Mouse (Mus musculus): ENCODE data around the gene Ccdc71.

The Ccdc71 gene

DNA sequence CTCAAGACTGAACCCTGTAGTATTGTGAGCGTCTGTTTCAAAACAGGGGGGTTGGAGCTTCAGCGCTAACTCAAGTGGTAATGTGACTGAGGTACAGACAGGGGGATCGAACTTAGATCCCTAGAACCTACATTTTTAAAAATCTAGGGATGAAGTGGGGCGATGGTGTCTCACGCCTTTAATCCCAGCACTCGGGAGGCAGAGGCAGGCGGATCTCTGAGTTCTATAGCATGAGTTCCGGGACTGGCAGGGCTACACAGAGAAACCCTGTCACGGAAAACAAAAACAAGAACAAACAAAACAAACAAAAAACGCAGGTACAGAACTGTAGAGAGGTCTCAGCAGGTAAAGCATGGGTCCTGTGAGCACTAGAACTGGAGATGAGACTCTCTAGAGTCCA lies 3.4 kb upstream of the Ccdc71 start:
- DNase-seq (ENCODE audit: low read depth, low spot score): no peak

DNA sequence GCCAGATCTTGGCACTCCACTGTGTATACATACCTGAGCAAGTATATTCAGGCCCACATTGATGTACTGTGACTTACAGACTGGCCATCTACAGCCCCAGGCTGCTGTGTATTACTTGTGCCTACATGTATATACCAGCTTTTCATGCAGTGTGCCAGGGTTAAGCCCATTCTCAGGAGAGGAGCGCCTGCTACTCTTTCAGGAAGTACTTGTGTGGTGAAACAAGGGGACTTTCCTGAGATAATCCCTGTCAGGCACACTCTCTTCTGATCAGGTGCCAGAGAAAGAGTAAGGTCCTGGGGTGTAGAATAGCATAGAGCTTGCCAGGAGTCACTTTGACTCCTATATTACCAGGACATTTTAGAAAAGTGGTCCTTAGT lies 398 bp upstream of the Ccdc71 start:
- no peak for DNase-seq (ENCODE audit: low read depth, low spot score)

DNA sequence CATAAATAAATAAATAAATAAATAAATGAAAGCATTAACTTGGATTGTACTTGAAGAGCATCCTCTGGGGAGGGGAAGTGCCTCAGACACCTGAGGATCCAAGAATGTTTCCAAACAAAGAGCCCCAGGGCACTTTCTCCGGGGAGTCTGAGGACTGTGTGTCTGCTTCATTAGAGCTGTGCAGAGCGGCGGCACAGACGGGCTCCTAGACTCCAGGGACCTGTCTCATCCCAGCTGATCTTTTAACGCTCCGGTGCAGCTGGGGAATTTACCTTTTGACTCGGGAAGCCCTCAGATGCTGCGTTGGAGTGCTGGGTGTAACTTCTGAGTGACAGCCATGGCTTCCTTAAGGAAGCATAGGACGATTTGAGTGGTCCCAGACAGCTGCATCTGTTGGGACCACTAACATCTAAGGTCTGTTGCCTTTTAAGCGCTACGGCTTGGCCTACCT lies 879 bp downstream of the Ccdc71 start, which contains the start of gene Klhdc8b:
Gene Klhdc8b, minus strand, starts transcription at position 401 of the 451 bp plus-strand sequence.
- peak; percentile 48 for DNase-seq (ENCODE audit: low read depth, low spot score)

DNA sequence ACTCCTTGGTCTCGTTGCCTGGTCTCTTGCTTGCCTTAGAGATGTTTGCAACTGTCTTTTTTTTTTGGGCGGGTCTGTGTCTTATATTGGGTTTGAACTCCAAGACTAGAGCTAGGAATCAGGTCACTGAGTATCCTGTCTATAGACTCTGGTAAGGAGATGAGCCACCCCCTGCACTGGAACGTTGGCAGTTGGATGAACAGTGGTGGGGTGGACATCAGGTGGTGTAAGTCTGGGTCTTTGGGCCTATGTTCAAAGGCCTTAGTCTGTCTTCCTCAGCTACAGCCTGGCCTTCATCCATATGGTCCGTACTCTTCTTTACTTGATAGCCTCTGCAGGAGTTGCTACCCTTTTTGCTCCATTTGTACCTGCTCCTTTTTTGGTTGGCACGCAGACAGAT lies 1.3 kb downstream of the Ccdc71 start:
- no peak for DNase-seq (ENCODE audit: low read depth, low spot score)

- DNase-seq (ENCODE audit: low read depth, low spot score): no peak
These were observed 1.9 kb downstream of the Ccdc71 start for GRCm38 (mm10) chr9:108462192-108462591.

- no peak for DNase-seq (ENCODE audit: low read depth, low spot score)
These were observed 3.4 kb downstream of the Ccdc71 start for GRCm38 (mm10) chr9:108463713-108464112.

DNA sequence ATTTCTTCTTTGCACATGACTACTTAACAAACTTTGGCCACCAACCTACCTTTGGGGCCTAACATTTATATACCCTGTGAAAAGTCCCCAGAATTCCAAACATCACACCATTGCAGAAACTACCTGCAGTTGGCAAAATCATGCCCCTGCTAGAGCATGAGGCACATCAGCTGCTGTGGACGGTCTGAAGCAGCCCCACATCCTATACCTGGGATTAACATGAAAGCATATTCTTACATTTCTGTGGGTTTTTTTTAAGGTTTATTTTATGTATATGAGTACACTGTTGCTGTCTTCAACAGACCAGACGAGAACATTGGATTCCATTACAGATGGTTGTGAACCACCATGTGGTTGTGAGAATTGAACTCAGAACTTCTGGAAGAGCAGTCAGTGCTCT lies 5.9 kb downstream of the Ccdc71 start:
- DNase-seq (ENCODE audit: low read depth, low spot score): no peak

DNA sequence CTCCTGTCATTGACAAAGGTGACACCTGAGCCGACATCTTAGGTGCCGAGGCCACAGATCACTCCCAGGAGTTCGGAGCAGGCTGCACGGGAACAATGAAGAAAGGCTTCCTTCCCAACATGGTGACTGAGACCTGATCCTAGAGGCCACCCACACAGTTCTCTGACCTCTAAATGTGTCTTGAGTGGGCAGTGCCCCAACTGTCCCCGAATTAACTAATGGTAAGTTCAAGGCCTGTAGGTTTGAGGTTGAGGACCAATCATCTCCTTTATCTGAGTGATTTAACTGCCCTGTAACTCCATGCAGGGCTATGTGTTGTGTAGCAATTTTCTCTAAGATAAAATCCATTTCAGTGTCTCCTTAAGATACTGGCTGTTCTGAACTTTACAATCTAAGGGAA lies 9.1 kb downstream of the Ccdc71 start:
- no peak for DNase-seq (ENCODE audit: low read depth, low spot score)

GRCm38 (mm10) chr9:108469845-108470244 lies 9.5 kb downstream of the Ccdc71 start:
- no peak for DNase-seq (ENCODE audit: low read depth, low spot score)

DNA sequence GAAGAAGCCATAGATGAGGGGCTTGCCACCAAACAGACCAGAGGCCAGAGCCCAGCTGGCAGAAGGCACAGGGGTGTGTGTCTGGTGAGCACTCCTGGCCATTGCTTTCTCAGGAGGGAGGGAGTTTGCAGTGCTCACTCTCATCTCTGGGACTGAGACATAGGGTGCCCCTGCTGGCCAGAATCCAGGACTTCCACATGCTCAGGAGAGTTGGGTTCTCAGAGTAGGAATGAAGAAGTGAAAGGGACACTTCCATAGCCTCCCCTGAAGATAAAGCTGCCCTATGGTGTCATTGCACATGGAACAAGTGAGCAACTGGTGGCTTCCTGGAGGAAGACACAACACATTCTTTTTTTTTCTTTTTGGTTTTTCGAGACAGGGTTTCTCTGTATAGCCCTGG lies 14.2 kb downstream of the Ccdc71 start:
- DNase-seq (ENCODE audit: low read depth, low spot score): peak; percentile 48

- peak; percentile 88 for DNase-seq (ENCODE audit: low read depth, low spot score)
These were observed 18.4 kb downstream of the Ccdc71 start for GRCm38 (mm10) chr9:108478638-108479156.

GRCm38 (mm10) chr9:108479241-108479640 lies 18.9 kb downstream of the Ccdc71 start:
- no peak for DNase-seq (ENCODE audit: low read depth, low spot score)

DNA sequence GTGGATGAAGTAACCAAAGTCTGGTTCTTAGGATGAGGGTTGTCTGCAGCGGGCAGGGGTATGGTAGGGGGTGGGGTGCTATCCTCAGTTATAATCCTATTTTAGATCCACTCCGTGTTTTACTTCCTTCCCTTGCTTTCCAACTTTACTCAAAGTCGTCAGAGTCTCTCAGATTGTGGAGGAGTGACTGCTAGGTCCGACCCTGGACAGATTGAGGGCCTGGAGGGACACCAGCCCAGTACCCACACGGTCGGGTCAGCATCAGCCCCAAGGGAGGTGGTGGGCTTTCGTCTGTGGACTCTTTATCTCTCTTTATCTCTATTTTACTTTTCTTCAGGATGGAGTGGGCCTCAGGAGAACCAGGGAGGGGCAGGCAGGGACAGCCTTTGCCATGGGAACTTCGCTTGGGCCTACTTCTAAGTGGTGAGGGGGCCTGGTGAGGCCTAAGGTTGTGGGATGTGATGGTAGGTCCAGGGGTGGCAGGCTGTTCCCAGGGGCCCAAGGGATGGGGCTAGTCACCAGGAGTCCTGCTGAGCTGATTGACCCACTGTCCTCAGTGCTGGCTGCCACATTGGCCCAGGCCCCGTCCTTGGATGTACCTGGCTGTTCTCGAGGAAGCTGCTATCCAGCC lies 19.5 kb downstream of the Ccdc71 start, which contains the start of gene Lamb2:
Gene Lamb2, plus strand, starts transcription at position 16 of the 631 bp plus-strand sequence.
- peak; percentile 82 for DNase-seq (ENCODE audit: low read depth, low spot score)

GRCm38 (mm10) chr9:108480813-108481519 lies 20.6 kb downstream of the Ccdc71 start:
- no peak for DNase-seq (ENCODE audit: low read depth, low spot score)

- DNase-seq (ENCODE audit: low read depth, low spot score): no peak
These were observed 21.3 kb downstream of the Ccdc71 start for GRCm38 (mm10) chr9:108481520-108482210.

GRCm38 (mm10) chr9:108483051-108483790 lies 22.9 kb downstream of the Ccdc71 start:
- DNase-seq (ENCODE audit: low read depth, low spot score): no peak

DNA sequence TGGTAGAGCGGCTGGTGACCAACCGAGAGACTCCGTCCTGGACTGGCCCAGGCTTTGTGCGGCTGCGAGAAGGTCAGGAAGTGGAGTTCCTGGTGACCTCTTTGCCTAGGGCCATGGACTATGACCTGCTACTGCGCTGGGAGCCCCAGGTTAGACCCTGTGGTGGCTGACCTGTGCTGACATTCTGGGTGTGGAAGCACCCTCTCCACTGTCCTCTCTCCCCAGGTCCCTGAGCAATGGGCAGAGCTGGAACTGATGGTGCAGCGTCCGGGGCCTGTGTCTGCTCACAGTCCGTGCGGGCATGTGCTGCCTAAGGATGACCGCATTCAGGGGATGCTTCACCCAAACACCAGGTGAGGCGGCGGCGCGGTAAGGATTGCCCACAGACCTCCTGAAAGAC lies 23.7 kb downstream of the Ccdc71 start:
- no peak for DNase-seq (ENCODE audit: low read depth, low spot score)

GRCm38 (mm10) chr9:108485301-108485875 lies 25.1 kb downstream of the Ccdc71 start:
- DNase-seq (ENCODE audit: low read depth, low spot score): no peak

- no peak for DNase-seq (ENCODE audit: low read depth, low spot score)
These were observed 26.7 kb downstream of the Ccdc71 start for GRCm38 (mm10) chr9:108486973-108487530.

GRCm38 (mm10) chr9:108488403-108488802 lies 28.1 kb downstream of the Ccdc71 start:
- DNase-seq (ENCODE audit: low read depth, low spot score): no peak

DNA sequence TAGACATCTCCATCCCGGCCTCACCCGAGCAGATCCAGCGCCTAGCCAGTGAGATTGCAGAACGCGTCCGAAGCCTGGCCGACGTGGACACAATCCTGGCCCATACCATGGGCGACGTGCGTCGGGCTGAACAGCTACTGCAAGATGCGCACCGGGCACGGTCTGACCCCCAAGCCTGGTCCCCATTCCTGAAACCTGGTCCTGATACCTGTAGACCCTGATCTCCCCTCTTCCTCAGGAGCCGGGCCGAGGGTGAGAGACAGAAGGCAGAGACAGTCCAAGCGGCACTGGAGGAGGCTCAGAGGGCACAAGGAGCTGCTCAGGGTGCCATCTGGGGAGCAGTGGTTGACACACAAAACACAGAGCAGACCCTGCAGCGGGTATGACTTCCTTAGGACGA lies 28.9 kb downstream of the Ccdc71 start:
- no peak for DNase-seq (ENCODE audit: low read depth, low spot score)
